Mouse (Mus musculus): Measurements from ENCODE around the gene Abat. TPM values are rescaled to one million over a fixed set of nuclear protein-coding genes. Genes with fewer than 3 reads are reported as not detected.

Abat gene
- polyA plus RNA-seq, 1 experiment from 2014 or later: 41.6 TPM

GRCm38 (mm10) chr16:8637217-8638051 is 124.2 kb downstream of the Abat start, which contains the start of the genes Pmm2 and Tmem186:
TSS of gene Pmm2 (plus strand) at chr16:8637674.
TSS of gene Tmem186 (minus strand) at chr16:8637712.
- Histone ChIP-seq H3K4me2 (ENCODE audit: low read length) (peak within 1 kb of the TSS; percentile 87), H3K36me3 (ENCODE audit: control insufficient read depth, insufficient read depth, low read length) (peaks cover 35% of the 10 kb centered on the region), H3K9ac (ENCODE audit: low read length) (peak within 1 kb of the TSS; percentile 89), H3K4me3 (ENCODE audit: low read depth, low read length) (peak within 1 kb of the TSS; percentile 92), H3K27ac (ENCODE audit: low read depth) (peak within 1 kb of the TSS; percentile 85), H3K9me3 (ENCODE audit: control insufficient read depth, low read length) (no peaks in the 10 kb centered on the region), H3K27me3 (replicated peaks; ENCODE audit: control insufficient read depth, insufficient read depth, low read length) (no peaks in the 10 kb centered on the region), H3K4me1 (replicated peaks; ENCODE audit: control insufficient read depth, insufficient read depth, low read length) (peaks cover 19% of the 10 kb centered on the region)
- WGBS: under 1% methylated on average over 59 of the region's 59 CpGs
- DNase-seq (ENCODE audit: low spot score): peak; percentile 90
- peak; percentile 92 for ATAC-seq (replicated peaks; ENCODE audit: low FRiP score, low TSS enrichment, low read depth)

- H3K9ac ChIP-seq (ENCODE audit: low read length): peak overlapping the region; percentile 89
- no peaks in the 10 kb centered on the region for H3K27me3 ChIP-seq (replicated peaks; ENCODE audit: control insufficient read depth, insufficient read depth, low read length)
- no peak for ATAC-seq (replicated peaks; ENCODE audit: low FRiP score, low TSS enrichment, low read depth)
- peak overlapping the region; percentile 92 for H3K4me3 ChIP-seq (ENCODE audit: low read depth, low read length)
- no peaks in the 10 kb centered on the region for H3K9me3 ChIP-seq (ENCODE audit: control insufficient read depth, low read length)
- 37% methylated on average over 7 of the region's 7 CpGs for WGBS
- H3K27ac ChIP-seq (ENCODE audit: low read depth): peak overlapping the region; percentile 85; the same call in 1 of the 2 replicates
- no peak for DNase-seq (ENCODE audit: low spot score)
- H3K4me2 ChIP-seq (ENCODE audit: low read length): peak overlapping the region; percentile 87
- H3K36me3 ChIP-seq (ENCODE audit: control insufficient read depth, insufficient read depth, low read length): peaks cover 38% of the 10 kb centered on the region
- peaks cover 19% of the 10 kb centered on the region for H3K4me1 ChIP-seq (replicated peaks; ENCODE audit: control insufficient read depth, insufficient read depth, low read length)
These were observed 124.9 kb downstream of the Abat start for GRCm38 (mm10) chr16:8638131-8638530.

GRCm38 (mm10) chr16:8639466-8640191 is 126.4 kb downstream of the Abat start:
- DNase-seq (ENCODE audit: low spot score) (no peak), ATAC-seq (replicated peaks; ENCODE audit: low FRiP score, low TSS enrichment, low read depth) (no peak)
- no peaks in the 10 kb centered on the region for H3K27me3 ChIP-seq (replicated peaks; ENCODE audit: control insufficient read depth, insufficient read depth, low read length)
- peaks cover 19% of the 10 kb centered on the region for H3K4me1 ChIP-seq (replicated peaks; ENCODE audit: control insufficient read depth, insufficient read depth, low read length)
- H3K36me3 ChIP-seq (ENCODE audit: control insufficient read depth, insufficient read depth, low read length): peaks cover 48% of the 10 kb centered on the region
- no peak overlapping the region for H3K4me3 ChIP-seq (ENCODE audit: low read depth, low read length)
- no peak overlapping the region for H3K9ac ChIP-seq (ENCODE audit: low read length)
- 77% methylated on average over 11 of the region's 11 CpGs for WGBS
- 0 out of 2 replicates have a peak overlapping the region, but pooled peaks have one; percentile 30 for H3K27ac ChIP-seq (ENCODE audit: low read depth)
- no peaks in the 10 kb centered on the region for H3K9me3 ChIP-seq (ENCODE audit: control insufficient read depth, low read length)
- H3K4me2 ChIP-seq (ENCODE audit: low read length): no peak overlapping the region

DNA sequence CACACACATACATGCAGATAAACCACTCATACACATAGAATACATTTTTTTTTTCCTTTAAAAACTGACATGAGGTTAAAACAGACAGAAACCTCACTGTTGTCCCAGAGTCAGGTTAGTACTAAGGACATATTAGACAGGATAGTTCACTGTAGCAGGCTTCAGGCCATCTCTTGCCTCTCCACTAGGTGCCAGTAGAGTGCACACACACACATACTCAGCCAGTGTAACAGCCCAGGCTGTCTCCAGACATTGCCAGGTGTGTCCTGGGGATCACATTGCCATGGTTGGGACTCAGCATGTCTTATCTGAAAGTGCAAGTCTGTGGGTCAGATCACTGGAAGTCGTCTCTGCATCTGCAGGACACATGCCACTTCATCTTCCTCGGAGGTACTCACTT is 130.6 kb downstream of the Abat start:
- no peak for DNase-seq (ENCODE audit: low spot score)
- no peaks in the 10 kb centered on the region for H3K27me3 ChIP-seq (replicated peaks; ENCODE audit: control insufficient read depth, insufficient read depth, low read length)
- WGBS: 72% methylated on average over 2 of the region's 2 CpGs
- no peak overlapping the region for H3K9ac ChIP-seq (ENCODE audit: low read length)
- H3K4me2 ChIP-seq (ENCODE audit: low read length): no peak overlapping the region
- 0 out of 2 replicates have a peak, but pooled peaks cover 4% of the 10 kb centered on the region for H3K4me1 ChIP-seq (replicated peaks; ENCODE audit: control insufficient read depth, insufficient read depth, low read length)
- H3K27ac ChIP-seq (ENCODE audit: low read depth): no peak overlapping the region
- H3K9me3 ChIP-seq (ENCODE audit: control insufficient read depth, low read length): no peaks in the 10 kb centered on the region
- H3K4me3 ChIP-seq (ENCODE audit: low read depth, low read length): no peak overlapping the region
- peaks cover 76% of the 10 kb centered on the region for H3K36me3 ChIP-seq (ENCODE audit: control insufficient read depth, insufficient read depth, low read length)
- ATAC-seq (replicated peaks; ENCODE audit: low FRiP score, low TSS enrichment, low read depth): peak; percentile 79; the same call in 1 of the 2 replicates

- no peak for DNase-seq (ENCODE audit: low spot score)
- H3K4me1 ChIP-seq (replicated peaks; ENCODE audit: control insufficient read depth, insufficient read depth, low read length): no peaks in the 10 kb centered on the region
- no peak for ATAC-seq (replicated peaks; ENCODE audit: low FRiP score, low TSS enrichment, low read depth)
- H3K36me3 ChIP-seq (ENCODE audit: control insufficient read depth, insufficient read depth, low read length): peaks cover 86% of the 10 kb centered on the region
- 79% methylated on average over 6 of the region's 6 CpGs for WGBS
- no peak overlapping the region for H3K4me3 ChIP-seq (ENCODE audit: low read depth, low read length)
- no peaks in the 10 kb centered on the region for H3K27me3 ChIP-seq (replicated peaks; ENCODE audit: control insufficient read depth, insufficient read depth, low read length)
- H3K9ac ChIP-seq (ENCODE audit: low read length): no peak overlapping the region
- H3K4me2 ChIP-seq (ENCODE audit: low read length): no peak overlapping the region
- no peaks in the 10 kb centered on the region for H3K9me3 ChIP-seq (ENCODE audit: control insufficient read depth, low read length)
- no peak overlapping the region for H3K27ac ChIP-seq (ENCODE audit: low read depth)
These were observed 132.3 kb downstream of the Abat start for GRCm38 (mm10) chr16:8645546-8645945.

GRCm38 (mm10) chr16:8650007-8650406 is 136.8 kb downstream of the Abat start:
- ATAC-seq (replicated peaks; ENCODE audit: low FRiP score, low TSS enrichment, low read depth): no peak
- Histone ChIP-seq H3K36me3 (ENCODE audit: control insufficient read depth, insufficient read depth, low read length) (peaks cover 80% of the 10 kb centered on the region), H3K27ac (ENCODE audit: low read depth) (no peak overlapping the region), H3K4me2 (ENCODE audit: low read length) (no peak overlapping the region), H3K4me1 (replicated peaks; ENCODE audit: control insufficient read depth, insufficient read depth, low read length) (no peaks in the 10 kb centered on the region), H3K9ac (ENCODE audit: low read length) (no peak overlapping the region), H3K27me3 (replicated peaks; ENCODE audit: control insufficient read depth, insufficient read depth, low read length) (no peaks in the 10 kb centered on the region), H3K4me3 (ENCODE audit: low read depth, low read length) (no peak overlapping the region), H3K9me3 (ENCODE audit: control insufficient read depth, low read length) (no peaks in the 10 kb centered on the region)
- WGBS: 99% methylated on average over 3 of the region's 3 CpGs
- DNase-seq (ENCODE audit: low spot score): no peak

- 80% methylated on average over 6 of the region's 6 CpGs for WGBS
- Histone ChIP-seq H3K36me3 (ENCODE audit: control insufficient read depth, insufficient read depth, low read length) (peaks cover 69% of the 10 kb centered on the region), H3K9me3 (ENCODE audit: control insufficient read depth, low read length) (no peaks in the 10 kb centered on the region), H3K27ac (ENCODE audit: low read depth) (no peak overlapping the region), H3K27me3 (replicated peaks; ENCODE audit: control insufficient read depth, insufficient read depth, low read length) (no peaks in the 10 kb centered on the region), H3K9ac (ENCODE audit: low read length) (no peak overlapping the region), H3K4me3 (ENCODE audit: low read depth, low read length) (no peak overlapping the region), H3K4me1 (replicated peaks; ENCODE audit: control insufficient read depth, insufficient read depth, low read length) (no peaks in the 10 kb centered on the region), H3K4me2 (ENCODE audit: low read length) (no peak overlapping the region)
- no peak for DNase-seq (ENCODE audit: low spot score)
- ATAC-seq (replicated peaks; ENCODE audit: low FRiP score, low TSS enrichment, low read depth): no peak
These were observed 141.9 kb downstream of the Abat start for GRCm38 (mm10) chr16:8655108-8655507.

- 82% methylated on average over 9 of the region's 9 CpGs for WGBS
- Histone ChIP-seq H3K27ac (ENCODE audit: low read depth) (no peak overlapping the region), H3K9me3 (ENCODE audit: control insufficient read depth, low read length) (no peaks in the 10 kb centered on the region), H3K4me1 (replicated peaks; ENCODE audit: control insufficient read depth, insufficient read depth, low read length) (no peaks in the 10 kb centered on the region), H3K27me3 (replicated peaks; ENCODE audit: control insufficient read depth, insufficient read depth, low read length) (no peaks in the 10 kb centered on the region), H3K4me2 (ENCODE audit: low read length) (no peak overlapping the region), H3K4me3 (ENCODE audit: low read depth, low read length) (no peak overlapping the region), H3K9ac (ENCODE audit: low read length) (no peak overlapping the region), H3K36me3 (ENCODE audit: control insufficient read depth, insufficient read depth, low read length) (peaks cover 72% of the 10 kb centered on the region)
- no peak for ATAC-seq (replicated peaks; ENCODE audit: low FRiP score, low TSS enrichment, low read depth)
- no peak for DNase-seq (ENCODE audit: low spot score)
These were observed 142.4 kb downstream of the Abat start for GRCm38 (mm10) chr16:8655599-8655998.

All from intestine, embryonic 14.5 days (tissue).